In genomic region chr9:110132921-110133320, GRCm38 (mm10) we compare ENCODE assay signal across 9 mouse cellular contexts. TPM values are rescaled to one million over a fixed set of nuclear protein-coding genes. Genes with fewer than 3 reads are reported as not detected.
DNase-seq lines count a peak whose midpoint lies in the region; ATAC-seq and TF ChIP-seq lines count a peak whose summit lies in the region.
"Had no signal": no experiment of that assay in that cellular context is flagged by ENCODE, and none has a peak within 500 bp of the region (broad histone marks: within the 10 kb centered on the region; RNA-seq: fewer than 3 reads in every experiment).

No protein-coding gene starts in this region.

- 51% methylated on average over 6 of the region's 6 CpGs for whole genome bisulfite sequencing in kidney, embryonic 15.5 days
- WGBS in midbrain, embryonic 16.5 days: 70% methylated on average over 6 of the region's 6 CpGs

- H3K27ac ChIP-seq in kidney, embryonic 15.5 days: no peak overlapping the region
- no peak overlapping the region for H3K27ac ChIP-seq in cortical plate, adult 2 months (ENCODE audit: insufficient read depth, low read length)
- H3K27ac ChIP-seq in midbrain, embryonic 16.5 days (ENCODE audit: low read length): no peak overlapping the region

- no peak for ATAC-seq in kidney, embryonic 15.5 days (replicated peaks; ENCODE audit: low FRiP score)
- no peak for ATAC-seq in midbrain, embryonic 16.5 days

- H3K4me1 ChIP-seq in kidney, embryonic 15.5 days: peaks cover 27% of the 10 kb centered on the region
- H3K4me1 ChIP-seq in cortical plate, adult 2 months (ENCODE audit: control insufficient read depth, insufficient read depth, low read length): no peaks in the 10 kb centered on the region; the same call in 1 of the 2 replicates
- H3K4me1 ChIP-seq in midbrain, embryonic 16.5 days (ENCODE audit: control insufficient read depth, insufficient read depth, low read length): peaks cover 35% of the 10 kb centered on the region

- H3K4me2 ChIP-seq in kidney, embryonic 15.5 days: peak overlapping the region; percentile 71
- H3K4me2 ChIP-seq in midbrain, embryonic 16.5 days (ENCODE audit: low read length): peak overlapping the region; percentile 67

- DNase-seq in kidney, adult 8-10 months: no peak
- peak; percentile 17 for DNase-seq in induced T-regulatory cell, adult 2 months (ENCODE audit: low read depth)
- no peak for DNase-seq in spleen, postnatal 10 days (ENCODE audit: low spot score in 2 of 2)
- no peak for DNase-seq in retina, embryonic 14.5 days (ENCODE audit: low spot score)
- DNase-seq in left cerebral cortex, postnatal 14 days (ENCODE audit: low spot score in 2 of 2): no peak

- H3K27me3 ChIP-seq in kidney, embryonic 15.5 days: no peaks in the 10 kb centered on the region
- no peaks in the 10 kb centered on the region for H3K27me3 ChIP-seq in midbrain, embryonic 16.5 days (ENCODE audit: control insufficient read depth, insufficient read depth, low read depth, low read length)
- H3K27me3 ChIP-seq: Patski had no signal

- intact Hi-C loops in left cerebral cortex, postnatal 14 days (cut with DNase I): no loop called here

- peak overlapping the region; percentile 92 for H3K4me3 ChIP-seq in kidney, embryonic 15.5 days (replicated peaks)
- H3K4me3 ChIP-seq in cortical plate, adult 2 months (ENCODE audit: insufficient read depth, low read length): peak overlapping the region; percentile 34; the same call in 1 of the 2 replicates
- H3K4me3 ChIP-seq in midbrain, embryonic 16.5 days (ENCODE audit: low read depth, low read length): peak overlapping the region; percentile 80

- no peaks in the 10 kb centered on the region for H3K9me3 ChIP-seq in kidney, embryonic 15.5 days (replicated peaks)
- H3K9me3 ChIP-seq in midbrain, embryonic 16.5 days (replicated peaks; ENCODE audit: control insufficient read depth, low read length, poor library complexity, severe bottlenecking): no peaks in the 10 kb centered on the region

- H3K9ac ChIP-seq in kidney, embryonic 15.5 days: peak overlapping the region; percentile 96; the same call in 1 of the 2 replicates
- no peak overlapping the region; the same call in 1 of the 2 replicates for H3K9ac ChIP-seq in midbrain, embryonic 16.5 days (ENCODE audit: low read depth, low read length)

- TF ChIP-seq CTCF in cortical plate, adult 2 months (IDR thresholded peaks at IDR 0.05; ENCODE audit: extremely low read depth, insufficient read depth, low read length): no peak

- TF ChIP-seq POLR2A in cortical plate, adult 2 months (IDR thresholded peaks at IDR 0.05; ENCODE audit: extremely low read depth, insufficient read depth, low read length): no peak

- peaks cover 39% of the 10 kb centered on the region for H3K36me3 ChIP-seq in kidney, embryonic 15.5 days
- no peaks in the 10 kb centered on the region for H3K36me3 ChIP-seq in midbrain, embryonic 16.5 days (ENCODE audit: control insufficient read depth, insufficient read depth, low read length)

RNA-seq across cellular contexts. Expression of gene Dhx30, which starts 15.3 kb away (rescaled TPM):
- polyA plus RNA-seq in kidney, embryonic 15.5 days (2015; fragmentation: Nextera tagmentation; extraction: Ambion mirVana): 136 and 138 TPM in 2 replicates
- polyA plus RNA-seq in cortical plate, adult 2 months (2012; rRNA removed): 144 and 166 TPM in 2 replicates
- polyA plus RNA-seq in midbrain, embryonic 16.5 days (2015; fragmentation: Nextera tagmentation; extraction: Ambion mirVana): 177 and 187 TPM in 2 replicates
- 100 to 1,000 TPM; 153 to 158 TPM for total RNA-seq in left cerebral cortex, postnatal 14 days (2021)

RNA-seq across cellular contexts. Expression of gene Smarcc1, which starts 15.4 kb away (rescaled TPM):
- 137 and 138 TPM in 2 replicates for polyA plus RNA-seq in kidney, embryonic 15.5 days (2015; fragmentation: Nextera tagmentation; extraction: Ambion mirVana)
- polyA plus RNA-seq in cortical plate, adult 2 months (2012; rRNA removed): 30.7 and 31.9 TPM in 2 replicates
- 80.0 and 105 TPM in 2 replicates for polyA plus RNA-seq in midbrain, embryonic 16.5 days (2015; fragmentation: Nextera tagmentation; extraction: Ambion mirVana)
- 10 to 100 TPM; 67.8 to 68.7 TPM for total RNA-seq in left cerebral cortex, postnatal 14 days (2021)

Comparison
In these comparisons a context has a peak if more than half of its experiments do, and no peak if none do; other contexts are left out.
1. H3K4me3 ChIP-seq: peak in every context shown above with its lines; median percentile 92 in kidney, embryonic 15.5 days; 80 in midbrain, embryonic 16.5 days; 34 in cortical plate, adult 2 months.